Mouse (Mus musculus) kidney, adult 2 months (tissue): ENCODE measurements around the gene Ano1.
A peak's percentile ranks its signal among the peaks of the same experiment; 100 is the strongest.

ENCODE experiments used
- CTCF ChIP-seq: fragments of 200-500 bp; conservative IDR thresholded peaks from 2 replicates; pipeline ENCODE4 v1.5.1; 2011; ENCODE audit warnings: low read depth, mild to moderate bottlenecking, control low read depth, low read length, moderate library complexity, mixed read lengths; ENCODE audit not compliant: insufficient read depth, insufficient read length
- POLR2A ChIP-seq: fragments of 200-500 bp; IDR thresholded peaks from one replicate; pipeline ENCODE4 v1.6.1; 2011; ENCODE audit warnings: low read depth, low read length, control low read depth

DNA sequence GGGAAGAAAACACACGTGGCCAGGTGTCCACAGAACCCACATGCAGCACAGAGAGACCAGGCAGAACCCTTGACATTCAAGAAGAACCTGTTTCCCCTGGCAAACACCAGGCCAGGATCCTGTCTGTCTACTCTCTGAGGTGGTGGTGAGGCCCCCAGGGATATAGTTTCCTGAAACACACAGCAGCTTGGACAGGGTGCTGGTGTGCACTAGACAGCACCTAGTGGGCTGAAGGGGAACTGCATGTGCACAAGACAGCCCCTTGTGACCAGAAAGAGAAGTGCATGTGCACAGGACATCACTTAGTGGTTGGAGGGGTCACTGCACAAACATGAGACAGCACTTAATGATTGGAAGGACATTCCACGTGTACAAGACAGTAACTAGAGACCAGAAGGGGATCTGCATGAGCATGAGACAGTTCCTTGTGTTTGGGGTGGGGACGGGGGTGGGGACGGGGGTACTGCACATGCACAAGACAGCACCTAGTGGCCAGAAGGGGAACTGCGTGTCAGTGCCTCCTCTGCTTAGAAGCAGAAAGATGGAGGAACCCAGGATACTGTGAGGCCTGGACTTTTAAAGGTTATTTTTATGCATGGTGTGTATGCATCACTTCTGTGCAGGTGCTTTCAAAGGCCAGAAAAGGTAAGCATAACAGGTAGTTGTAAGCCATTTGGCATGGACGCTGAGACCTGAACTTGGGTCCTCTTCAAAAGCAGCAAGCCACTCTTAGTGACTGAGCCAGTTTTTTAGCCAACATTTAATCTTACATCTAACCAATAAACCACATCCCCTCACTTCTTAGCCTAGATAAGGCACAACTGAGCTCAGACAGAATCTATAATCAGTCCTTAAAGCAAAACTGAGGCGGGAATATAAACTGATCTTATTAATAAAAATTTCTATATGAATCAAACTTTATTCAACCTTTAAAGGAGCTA, 54.7 kb downstream of the Ano1 start:
- no peak for TF ChIP-seq POLR2A
- TF ChIP-seq CTCF, result peak; percentile 74
